Mouse (Mus musculus): ENCODE results near the gene Hist1h2bh. TPM values are rescaled to one million over a fixed set of nuclear protein-coding genes. Genes with fewer than 3 reads are reported as not detected.
"Not testable (repeated sequence)": the region's sequence is repeated elsewhere in the genome, so short reads cannot be mapped to it uniquely, and the experiment has no call there.

The Hist1h2bh gene
- polyA plus RNA-seq, 1 experiment, result 37.8 TPM

GRCm38 (mm10) chr13:23541497-23541896 lies 1.7 kb downstream of the Hist1h2bh start:
- Histone ChIP-seq H3K27me3 (ENCODE audit: control insufficient read depth, insufficient read depth, low read length) (no peaks in the 10 kb centered on the region), H3K4me3 (ENCODE audit: control insufficient read depth, insufficient read depth, low read length) (no peak overlapping the region), H3K27ac (ENCODE audit: control insufficient read depth, insufficient read depth, low read length) (no peak overlapping the region), H3K36me3 (ENCODE audit: control insufficient read depth, insufficient read depth, low read length) (no peaks in the 10 kb centered on the region), H3K4me1 (replicated peaks; ENCODE audit: control insufficient read depth, insufficient read depth, low read length) (peaks cover 2% of the 10 kb centered on the region; the same call in 1 of the 2 replicates)
- TF ChIP-seq CTCF (IDR thresholded peaks at IDR 0.05; ENCODE audit: borderline replicate concordance, control insufficient read depth, extremely low read depth, insufficient read depth, low read length, poor library complexity), result no peak
- no peak for TF ChIP-seq POLR2A (IDR thresholded peaks at IDR 0.05; ENCODE audit: control insufficient read depth, extremely low read depth, insufficient read depth, low read length, poor library complexity)
- DNase-seq, result no peak
- WGBS, result 94% methylated on average over 3 of the region's 3 CpGs

- H3K27ac ChIP-seq (ENCODE audit: control insufficient read depth, insufficient read depth, low read length); DNase-seq; H3K27me3 ChIP-seq (ENCODE audit: control insufficient read depth, insufficient read depth, low read length); H3K36me3 ChIP-seq (ENCODE audit: control insufficient read depth, insufficient read depth, low read length); H3K4me1 ChIP-seq (replicated peaks; ENCODE audit: control insufficient read depth, insufficient read depth, low read length); H3K4me3 ChIP-seq (ENCODE audit: control insufficient read depth, insufficient read depth, low read length): not testable (repeated sequence)
- WGBS, result 85% methylated on average over 1 of the region's 1 CpGs
These were observed 3.4 kb downstream of the Hist1h2bh start for GRCm38 (mm10) chr13:23539821-23540220.

- no peaks in the 10 kb centered on the region for H3K27me3 ChIP-seq (ENCODE audit: control insufficient read depth, insufficient read depth, low read length)
- WGBS, result 93% methylated on average over 5 of the region's 5 CpGs
- H3K27ac ChIP-seq (ENCODE audit: control insufficient read depth, insufficient read depth, low read length), result no peak overlapping the region
These were observed 4.9 kb downstream of the Hist1h2bh start for GRCm38 (mm10) chr13:23538249-23538648.

GRCm38 (mm10) chr13:23537006-23537710 lies 6.0 kb downstream of the Hist1h2bh start:
- Histone ChIP-seq H3K4me3 (ENCODE audit: control insufficient read depth, insufficient read depth, low read length) (no peak overlapping the region), H3K36me3 (ENCODE audit: control insufficient read depth, insufficient read depth, low read length) (no peaks in the 10 kb centered on the region), H3K27ac (ENCODE audit: control insufficient read depth, insufficient read depth, low read length) (no peak overlapping the region), H3K27me3 (ENCODE audit: control insufficient read depth, insufficient read depth, low read length) (no peaks in the 10 kb centered on the region), H3K4me1 (replicated peaks; ENCODE audit: control insufficient read depth, insufficient read depth, low read length) (peaks cover 6% of the 10 kb centered on the region)
- no peak for DNase-seq
- no peak for TF ChIP-seq POLR2A (IDR thresholded peaks at IDR 0.05; ENCODE audit: control insufficient read depth, extremely low read depth, insufficient read depth, low read length, poor library complexity)
- TF ChIP-seq CTCF (IDR thresholded peaks at IDR 0.05; ENCODE audit: borderline replicate concordance, control insufficient read depth, extremely low read depth, insufficient read depth, low read length, poor library complexity), result no peak
- WGBS, result 56% methylated on average over 3 of the region's 3 CpGs

More at GRCm38 (mm10) chr13:23538249-23538648, 4.9 kb downstream of the Hist1h2bh start:
- no peak for DNase-seq
- Histone ChIP-seq H3K4me1 (replicated peaks; ENCODE audit: control insufficient read depth, insufficient read depth, low read length) (peaks cover 4% of the 10 kb centered on the region), H3K4me3 (ENCODE audit: control insufficient read depth, insufficient read depth, low read length) (no peak overlapping the region), H3K36me3 (ENCODE audit: control insufficient read depth, insufficient read depth, low read length) (no peaks in the 10 kb centered on the region)
- TF ChIP-seq POLR2A (IDR thresholded peaks at IDR 0.05; ENCODE audit: control insufficient read depth, extremely low read depth, insufficient read depth, low read length, poor library complexity) (no peak), CTCF (IDR thresholded peaks at IDR 0.05; ENCODE audit: borderline replicate concordance, control insufficient read depth, extremely low read depth, insufficient read depth, low read length, poor library complexity) (no peak)

- TF ChIP-seq POLR2A (IDR thresholded peaks at IDR 0.05; ENCODE audit: control insufficient read depth, extremely low read depth, insufficient read depth, low read length, poor library complexity) (no peak), CTCF (IDR thresholded peaks at IDR 0.05; ENCODE audit: borderline replicate concordance, control insufficient read depth, extremely low read depth, insufficient read depth, low read length, poor library complexity) (no peak)
- no peak overlapping the region for H3K4me3 ChIP-seq (ENCODE audit: control insufficient read depth, insufficient read depth, low read length)
- H3K27ac ChIP-seq (ENCODE audit: control insufficient read depth, insufficient read depth, low read length), result no peak overlapping the region
- no peaks in the 10 kb centered on the region for H3K36me3 ChIP-seq (ENCODE audit: control insufficient read depth, insufficient read depth, low read length)
- DNase-seq, result no peak
- H3K4me1 ChIP-seq (replicated peaks; ENCODE audit: control insufficient read depth, insufficient read depth, low read length), result peaks cover 6% of the 10 kb centered on the region
- WGBS, result 38% methylated on average over 7 of the region's 7 CpGs
- no peaks in the 10 kb centered on the region for H3K27me3 ChIP-seq (ENCODE audit: control insufficient read depth, insufficient read depth, low read length)
These were observed 6.9 kb downstream of the Hist1h2bh start for GRCm38 (mm10) chr13:23536076-23536822.

GRCm38 (mm10) chr13:23535137-23536075 lies 7.8 kb downstream of the Hist1h2bh start, which contains the start of gene Hist1h3g:
Gene Hist1h3g, plus strand, starts transcription at chr13:23535422.
- peak within 1 kb of the TSS; percentile 80 for H3K27ac ChIP-seq (ENCODE audit: control insufficient read depth, insufficient read depth, low read length)
- not testable (repeated sequence) for H3K27me3 ChIP-seq (ENCODE audit: control insufficient read depth, insufficient read depth, low read length); H3K36me3 ChIP-seq (ENCODE audit: control insufficient read depth, insufficient read depth, low read length); H3K4me1 ChIP-seq (replicated peaks; ENCODE audit: control insufficient read depth, insufficient read depth, low read length)
- DNase-seq, result peak; percentile 92
- TF ChIP-seq POLR2A (IDR thresholded peaks at IDR 0.05; ENCODE audit: control insufficient read depth, extremely low read depth, insufficient read depth, low read length, poor library complexity), result peak; percentile 69; the same call in 1 of the 2 replicates
- H3K4me3 ChIP-seq (ENCODE audit: control insufficient read depth, insufficient read depth, low read length), result peak within 1 kb of the TSS; percentile 51
- under 1% methylated on average over 49 of the region's 62 CpGs for WGBS

Measured in thymus, adult 2 months (tissue).